Mouse (Mus musculus) layer of hippocampus, adult 18-20 months (tissue): ENCODE results near the gene Vmn1r171. TPM values are rescaled to one million over a fixed set of nuclear protein-coding genes. Genes with fewer than 3 reads are reported as not detected.
"Not testable (repeated sequence)": the region's sequence is repeated elsewhere in the genome, so short reads cannot be mapped to it uniquely, and the experiment has no call there.

ENCODE experiments used
- DNase-seq, 2 experiments: peaks; one replicate each; pipeline ENCODE4 v3.0.0; 2022; ENCODE audit warnings: low spot score in 2 of 2
- long read RNA-seq: library from polyadenylated mRNA; stranded (forward); transcript quantifications from one replicate; pipeline ENCODE4 v2.0.0, GENCODE M21; 2021
- total RNA-seq, 2 experiments: library from RNA; stranded (reverse); gene quantifications; 2 replicates each; pipeline ENCODE4 v1.2.3; 2021

The Vmn1r171 gene
- not detected for total RNA-seq
- long read RNA-seq = 0 reads

DNA sequence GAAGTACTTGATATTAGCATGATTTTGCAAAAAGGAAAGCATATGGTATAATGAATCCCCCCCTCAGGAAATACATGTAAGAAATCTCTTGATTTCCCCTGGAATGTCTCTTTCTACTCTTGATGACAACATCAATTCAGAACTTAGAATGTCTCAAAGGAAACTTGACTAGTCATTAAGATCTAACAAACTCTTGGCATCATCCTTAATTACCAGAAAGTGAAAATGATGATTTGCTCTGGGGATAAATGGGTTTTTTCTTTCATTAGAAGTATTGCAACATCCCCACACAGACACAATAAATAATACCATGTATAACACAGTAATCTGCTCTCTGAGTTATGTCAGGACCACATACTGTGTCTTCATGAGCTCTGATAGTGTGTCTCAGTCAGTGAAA is at the start of gene Vmn1r171:
Gene Vmn1r171, plus strand, starts transcription at position 301 of the 400 bp plus-strand sequence.
- DNase-seq = no peak

DNA sequence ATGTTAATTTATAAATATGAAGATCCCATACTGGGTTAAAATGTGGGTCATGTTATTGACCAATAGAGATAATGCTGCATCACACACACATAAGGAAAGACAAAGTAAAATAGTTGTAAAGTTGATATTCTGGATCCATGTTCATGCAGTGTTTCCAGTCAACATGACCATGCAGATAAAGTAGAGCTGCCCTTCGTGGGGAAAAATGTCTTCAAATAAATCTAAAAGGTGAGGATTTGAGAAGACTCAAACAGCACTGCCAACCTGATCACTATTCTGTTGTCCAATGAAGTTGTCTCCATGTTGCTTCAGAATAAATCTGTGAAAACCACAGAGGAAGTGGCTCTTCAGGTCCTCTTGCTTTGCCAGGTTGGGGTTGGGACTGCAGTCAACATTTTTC is 24.6 kb upstream of the Vmn1r171 start, which contains the start of gene Vmn1r170:
Gene Vmn1r170, plus strand, starts transcription at position 301 of the 400 bp plus-strand sequence.
- not testable (repeated sequence) for DNase-seq

DNA sequence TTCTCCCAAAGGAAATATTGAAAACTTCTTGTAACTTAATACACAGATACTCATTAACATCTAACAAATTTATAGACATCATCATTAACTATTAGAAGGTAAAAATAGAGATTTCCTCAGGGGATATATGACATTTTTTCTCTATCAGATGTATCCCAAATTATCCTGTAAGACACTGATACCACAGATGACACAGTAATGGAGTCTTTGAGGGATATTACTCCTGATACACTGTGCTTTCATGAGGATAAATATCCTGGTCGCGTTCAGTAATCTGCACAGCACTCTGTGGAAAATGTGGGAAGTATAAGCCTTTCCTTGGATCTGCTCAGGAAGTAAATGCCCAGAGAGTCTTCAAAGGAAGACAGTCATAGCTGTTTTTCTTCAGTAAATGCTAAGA is 27.5 kb downstream of the Vmn1r171 start, which contains the start of gene Vmn1r172:
Gene Vmn1r172, plus strand, starts transcription at position 301 of the 400 bp plus-strand sequence.
- no peak for DNase-seq

Other genes starting within 250 kb of the Vmn1r171 start
- gene Nlrp5, start 244.8 kb upstream of the Vmn1r171 start, total RNA-seq = under 1 TPM in 1 of 2 experiments, not detected in 1; 0.30 TPM
- not detected for gene Vmn1r167, start 123.5 kb upstream of the Vmn1r171 start, total RNA-seq
- gene Vmn1r168, start 91.0 kb upstream of the Vmn1r171 start, total RNA-seq = not detected
- not detected for gene Vmn1r169, start 55.2 kb upstream of the Vmn1r171 start, total RNA-seq
- not detected for gene Vmn1r170, start 24.5 kb upstream of the Vmn1r171 start, total RNA-seq
- gene Vmn1r172, start 27.6 kb downstream of the Vmn1r171 start, total RNA-seq = not detected
- gene Vmn1r173, start 70.0 kb downstream of the Vmn1r171 start, total RNA-seq = not detected
- gene Vmn1r174, start 121.5 kb downstream of the Vmn1r171 start, total RNA-seq = not detected
- not detected for gene Vmn1r175, start 179.9 kb downstream of the Vmn1r171 start, total RNA-seq
- not detected for gene Vmn1r176, start 206.7 kb downstream of the Vmn1r171 start, total RNA-seq
- gene Vmn1r177, start 235.7 kb downstream of the Vmn1r171 start, total RNA-seq = not detected